Mouse (Mus musculus): Measurements from ENCODE around the gene Slc22a5. TPM values are rescaled to one million over a fixed set of nuclear protein-coding genes. Genes with fewer than 3 reads are reported as not detected.

Slc22a5 gene
- polyA plus RNA-seq, 1 experiment from 2014 or later = 8.4 TPM

GRCm38 (mm10) chr11:53839147-53839546, 52.3 kb downstream of the Slc22a5 start:
- H3K27ac ChIP-seq (replicated peaks in 1 of 2; ENCODE audit: control insufficient read depth in 1 of 2, insufficient read depth in 1 of 2, low read depth in 2 of 2, low read length in 2 of 2) = no peak overlapping the region; a peak in 1 of 4 replicates
- H3K9me3 ChIP-seq (ENCODE audit: control insufficient read depth, low read length) = no peaks in the 10 kb centered on the region
- no peak overlapping the region for H3K9ac ChIP-seq (ENCODE audit: low read length)
- no peak overlapping the region for H3K4me3 ChIP-seq (ENCODE audit: control insufficient read depth in 1 of 2, insufficient read depth in 1 of 2, low read depth in 1 of 2, low read length in 2 of 2)
- 74% methylated on average over 6 of the region's 6 CpGs for WGBS
- H3K4me1 ChIP-seq (ENCODE audit: control insufficient read depth in 2 of 2, insufficient read depth in 2 of 2, low read length in 2 of 2) = peaks cover 14% of the 10 kb centered on the region in 2 experiments
- H3K27me3 ChIP-seq (ENCODE audit: control insufficient read depth, insufficient read depth, low read length) = no peaks in the 10 kb centered on the region; the same call in 1 of the 2 replicates
- no peak overlapping the region for H3K4me2 ChIP-seq (ENCODE audit: low read length)
- ATAC-seq (ENCODE audit: insufficient number of reproducible peaks, insufficient read depth, low FRiP score, low read depth) = no peak
- H3K36me3 ChIP-seq (ENCODE audit: control insufficient read depth, insufficient read depth, low read length) = no peaks in the 10 kb centered on the region

GRCm38 (mm10) chr11:53837731-53838130, 53.7 kb downstream of the Slc22a5 start:
- Histone ChIP-seq H3K36me3 (ENCODE audit: control insufficient read depth, insufficient read depth, low read length) (no peaks in the 10 kb centered on the region), H3K27me3 (ENCODE audit: control insufficient read depth, insufficient read depth, low read length) (no peaks in the 10 kb centered on the region; the same call in 1 of the 2 replicates), H3K9me3 (ENCODE audit: control insufficient read depth, low read length) (no peaks in the 10 kb centered on the region), H3K4me3 (ENCODE audit: control insufficient read depth in 1 of 2, insufficient read depth in 1 of 2, low read depth in 1 of 2, low read length in 2 of 2) (no peak overlapping the region), H3K4me2 (ENCODE audit: low read length) (no peak overlapping the region), H3K4me1 (ENCODE audit: control insufficient read depth in 2 of 2, insufficient read depth in 2 of 2, low read length in 2 of 2) (peaks cover 14% of the 10 kb centered on the region in 2 experiments), H3K9ac (ENCODE audit: low read length) (no peak overlapping the region), H3K27ac (replicated peaks in 1 of 2; ENCODE audit: control insufficient read depth in 1 of 2, insufficient read depth in 1 of 2, low read depth in 2 of 2, low read length in 2 of 2) (no peak overlapping the region)
- 62% methylated on average over 5 of the region's 5 CpGs for WGBS
- no peak for ATAC-seq (ENCODE audit: insufficient number of reproducible peaks, insufficient read depth, low FRiP score, low read depth)

- H3K9me3 ChIP-seq (ENCODE audit: control insufficient read depth, low read length) = no peaks in the 10 kb centered on the region
- H3K27me3 ChIP-seq (ENCODE audit: control insufficient read depth, insufficient read depth, low read length) = no peaks in the 10 kb centered on the region
- no peak for ATAC-seq (ENCODE audit: insufficient number of reproducible peaks, insufficient read depth, low FRiP score, low read depth)
- no peaks in the 10 kb centered on the region for H3K36me3 ChIP-seq (ENCODE audit: control insufficient read depth, insufficient read depth, low read length)
- peaks cover 14% of the 10 kb centered on the region in 2 experiments for H3K4me1 ChIP-seq (ENCODE audit: control insufficient read depth in 2 of 2, insufficient read depth in 2 of 2, low read length in 2 of 2)
- H3K9ac ChIP-seq (ENCODE audit: low read length) = no peak overlapping the region
- no peak overlapping the region for H3K4me3 ChIP-seq (ENCODE audit: control insufficient read depth in 1 of 2, insufficient read depth in 1 of 2, low read depth in 1 of 2, low read length in 2 of 2)
- 43% methylated on average over 4 of the region's 4 CpGs for WGBS
- H3K27ac ChIP-seq (replicated peaks in 1 of 2; ENCODE audit: control insufficient read depth in 1 of 2, insufficient read depth in 1 of 2, low read depth in 2 of 2, low read length in 2 of 2) = no peak overlapping the region
- H3K4me2 ChIP-seq (ENCODE audit: low read length) = no peak overlapping the region
Observed at GRCm38 (mm10) chr11:53835379-53836010, 56.0 kb downstream of the Slc22a5 start.

GRCm38 (mm10) chr11:53825409-53825808, 66.1 kb downstream of the Slc22a5 start:
- Histone ChIP-seq H3K9me3 (ENCODE audit: control insufficient read depth, low read length) (peaks cover 3% of the 10 kb centered on the region; the same call in 1 of the 2 replicates), H3K4me1 (ENCODE audit: control insufficient read depth in 2 of 2, insufficient read depth in 2 of 2, low read length in 2 of 2) (peaks cover 0 to 4% of the 10 kb centered on the region in 2 experiments; a peak in 1 of 4 replicates)

GRCm38 (mm10) chr11:53821945-53822338, 69.5 kb downstream of the Slc22a5 start:
- Histone ChIP-seq H3K27ac (replicated peaks in 1 of 2; ENCODE audit: control insufficient read depth in 1 of 2, insufficient read depth in 1 of 2, low read depth in 2 of 2, low read length in 2 of 2) (no peak overlapping the region), H3K9me3 (ENCODE audit: control insufficient read depth, low read length) (no peaks in the 10 kb centered on the region), H3K27me3 (ENCODE audit: control insufficient read depth, insufficient read depth, low read length) (no peaks in the 10 kb centered on the region), H3K36me3 (ENCODE audit: control insufficient read depth, insufficient read depth, low read length) (no peaks in the 10 kb centered on the region), H3K4me2 (ENCODE audit: low read length) (no peak overlapping the region), H3K9ac (ENCODE audit: low read length) (no peak overlapping the region), H3K4me3 (ENCODE audit: control insufficient read depth in 1 of 2, insufficient read depth in 1 of 2, low read depth in 1 of 2, low read length in 2 of 2) (no peak overlapping the region), H3K4me1 (ENCODE audit: control insufficient read depth in 2 of 2, insufficient read depth in 2 of 2, low read length in 2 of 2) (peaks cover 0 to 4% of the 10 kb centered on the region in 2 experiments; a peak in 1 of 4 replicates)
- 88% methylated on average over 3 of the region's 3 CpGs for WGBS
- no peak for ATAC-seq (ENCODE audit: insufficient number of reproducible peaks, insufficient read depth, low FRiP score, low read depth)

More at GRCm38 (mm10) chr11:53825409-53825808, 66.1 kb downstream of the Slc22a5 start:
- Histone ChIP-seq H3K4me3 (ENCODE audit: control insufficient read depth in 1 of 2, insufficient read depth in 1 of 2, low read depth in 1 of 2, low read length in 2 of 2) (no peak overlapping the region), H3K27me3 (ENCODE audit: control insufficient read depth, insufficient read depth, low read length) (no peaks in the 10 kb centered on the region), H3K9ac (ENCODE audit: low read length) (no peak overlapping the region), H3K36me3 (ENCODE audit: control insufficient read depth, insufficient read depth, low read length) (no peaks in the 10 kb centered on the region), H3K4me2 (ENCODE audit: low read length) (no peak overlapping the region), H3K27ac (replicated peaks in 1 of 2; ENCODE audit: control insufficient read depth in 1 of 2, insufficient read depth in 1 of 2, low read depth in 2 of 2, low read length in 2 of 2) (no peak overlapping the region)
- WGBS = 82% methylated on average over 4 of the region's 4 CpGs
- ATAC-seq (ENCODE audit: insufficient number of reproducible peaks, insufficient read depth, low FRiP score, low read depth) = no peak

GRCm38 (mm10) chr11:53821230-53821944, 70.1 kb downstream of the Slc22a5 start:
- Histone ChIP-seq H3K4me2 (ENCODE audit: low read length) (no peak overlapping the region), H3K27me3 (ENCODE audit: control insufficient read depth, insufficient read depth, low read length) (no peaks in the 10 kb centered on the region), H3K9me3 (ENCODE audit: control insufficient read depth, low read length) (no peaks in the 10 kb centered on the region), H3K4me3 (ENCODE audit: control insufficient read depth in 1 of 2, insufficient read depth in 1 of 2, low read depth in 1 of 2, low read length in 2 of 2) (no peak overlapping the region), H3K4me1 (ENCODE audit: control insufficient read depth in 2 of 2, insufficient read depth in 2 of 2, low read length in 2 of 2) (peaks cover 0 to 4% of the 10 kb centered on the region in 2 experiments; a peak in 1 of 4 replicates), H3K27ac (replicated peaks in 1 of 2; ENCODE audit: control insufficient read depth in 1 of 2, insufficient read depth in 1 of 2, low read depth in 2 of 2, low read length in 2 of 2) (no peak overlapping the region), H3K36me3 (ENCODE audit: control insufficient read depth, insufficient read depth, low read length) (no peaks in the 10 kb centered on the region), H3K9ac (ENCODE audit: low read length) (no peak overlapping the region)
- WGBS = 83% methylated on average over 11 of the region's 11 CpGs
- no peak for ATAC-seq (ENCODE audit: insufficient number of reproducible peaks, insufficient read depth, low FRiP score, low read depth)

- Histone ChIP-seq H3K27me3 (ENCODE audit: control insufficient read depth, insufficient read depth, low read length) (no peaks in the 10 kb centered on the region), H3K9ac (ENCODE audit: low read length) (no peak overlapping the region), H3K9me3 (ENCODE audit: control insufficient read depth, low read length) (no peaks in the 10 kb centered on the region), H3K36me3 (ENCODE audit: control insufficient read depth, insufficient read depth, low read length) (no peaks in the 10 kb centered on the region), H3K27ac (replicated peaks in 1 of 2; ENCODE audit: control insufficient read depth in 1 of 2, insufficient read depth in 1 of 2, low read depth in 2 of 2, low read length in 2 of 2) (no peak overlapping the region), H3K4me2 (ENCODE audit: low read length) (no peak overlapping the region), H3K4me1 (ENCODE audit: control insufficient read depth in 2 of 2, insufficient read depth in 2 of 2, low read length in 2 of 2) (no peaks in the 10 kb centered on the region), H3K4me3 (ENCODE audit: control insufficient read depth in 1 of 2, insufficient read depth in 1 of 2, low read depth in 1 of 2, low read length in 2 of 2) (no peak overlapping the region)
- WGBS = 82% methylated on average over 13 of the region's 13 CpGs
- ATAC-seq (ENCODE audit: insufficient number of reproducible peaks, insufficient read depth, low FRiP score, low read depth) = no peak
Observed at GRCm38 (mm10) chr11:53820516-53821170, 70.8 kb downstream of the Slc22a5 start.
